Mouse (Mus musculus): Measurements from ENCODE around the gene Pnliprp1. TPM values are rescaled to one million over a fixed set of nuclear protein-coding genes. Genes with fewer than 3 reads are reported as not detected.
A peak's percentile ranks its signal among the peaks of the same experiment; 100 is the strongest.

Gene Pnliprp1
- polyA plus RNA-seq, 1 experiment from 2014 or later, result not detected

- H3K27me3 ChIP-seq (replicated peaks; ENCODE audit: control insufficient read depth, insufficient read depth, low read length), result no peaks in the 10 kb centered on the region
- 94% methylated on average over 4 of the region's 4 CpGs for WGBS
- no peak overlapping the region for H3K9ac ChIP-seq (ENCODE audit: low read depth, low read length)
- no peak overlapping the region for H3K27ac ChIP-seq (replicated peaks; ENCODE audit: low read depth, low read length)
- ATAC-seq (ENCODE audit: low read depth), result no peak
- no peak for DNase-seq (ENCODE audit: low spot score)
- H3K4me3 ChIP-seq (ENCODE audit: low read depth, low read length), result no peak overlapping the region
- H3K4me2 ChIP-seq (ENCODE audit: low read depth, low read length), result no peak overlapping the region
- no peaks in the 10 kb centered on the region for H3K36me3 ChIP-seq (ENCODE audit: control insufficient read depth, insufficient read depth, low read length)
- H3K9me3 ChIP-seq (ENCODE audit: control insufficient read depth, low read length), result no peaks in the 10 kb centered on the region
- no peaks in the 10 kb centered on the region for H3K4me1 ChIP-seq (ENCODE audit: control insufficient read depth, insufficient read depth, low read length)
Observed at GRCm38 (mm10) chr19:58758871-58759270, 30.2 kb downstream of the Pnliprp1 start.

DNA sequence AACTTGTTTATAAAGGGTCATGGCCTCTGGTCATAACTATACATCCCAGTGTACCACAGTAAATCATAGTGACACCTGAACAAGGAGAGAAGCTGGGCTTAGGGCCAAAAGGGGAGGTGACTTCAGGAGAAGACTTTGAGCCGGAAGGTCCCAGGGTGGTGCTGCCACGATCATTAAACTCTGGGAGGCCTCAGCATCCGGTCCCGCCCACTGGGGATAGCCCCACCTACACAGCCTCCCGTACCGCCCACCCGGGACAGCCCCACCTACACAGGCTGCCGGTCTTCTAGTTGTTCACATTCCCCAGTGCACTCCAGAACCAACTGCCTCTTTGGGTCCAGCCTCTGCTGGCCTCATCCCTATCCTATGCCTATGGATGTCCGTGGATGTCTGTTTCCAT is 30.7 kb downstream of the Pnliprp1 start, which contains the start of gene Pnliprp2:
Gene Pnliprp2 (plus strand): TSS at position 297 of the 400 bp plus-strand sequence.
- Histone ChIP-seq H3K27me3 (replicated peaks; ENCODE audit: control insufficient read depth, insufficient read depth, low read length) (no peaks in the 10 kb centered on the region), H3K9me3 (ENCODE audit: control insufficient read depth, low read length) (no peaks in the 10 kb centered on the region), H3K4me1 (ENCODE audit: control insufficient read depth, insufficient read depth, low read length) (no peaks in the 10 kb centered on the region), H3K27ac (replicated peaks; ENCODE audit: low read depth, low read length) (no peak within 1 kb of the TSS), H3K9ac (ENCODE audit: low read depth, low read length) (no peak within 1 kb of the TSS), H3K4me2 (ENCODE audit: low read depth, low read length) (no peak within 1 kb of the TSS), H3K36me3 (ENCODE audit: control insufficient read depth, insufficient read depth, low read length) (no peaks in the 10 kb centered on the region), H3K4me3 (ENCODE audit: low read depth, low read length) (no peak within 1 kb of the TSS)
- ATAC-seq (ENCODE audit: low read depth), result peak; percentile 37; the same call in 1 of the 2 replicates
- WGBS, result 62% methylated on average over 9 of the region's 9 CpGs
- DNase-seq (ENCODE audit: low spot score), result peak; percentile 42

DNA sequence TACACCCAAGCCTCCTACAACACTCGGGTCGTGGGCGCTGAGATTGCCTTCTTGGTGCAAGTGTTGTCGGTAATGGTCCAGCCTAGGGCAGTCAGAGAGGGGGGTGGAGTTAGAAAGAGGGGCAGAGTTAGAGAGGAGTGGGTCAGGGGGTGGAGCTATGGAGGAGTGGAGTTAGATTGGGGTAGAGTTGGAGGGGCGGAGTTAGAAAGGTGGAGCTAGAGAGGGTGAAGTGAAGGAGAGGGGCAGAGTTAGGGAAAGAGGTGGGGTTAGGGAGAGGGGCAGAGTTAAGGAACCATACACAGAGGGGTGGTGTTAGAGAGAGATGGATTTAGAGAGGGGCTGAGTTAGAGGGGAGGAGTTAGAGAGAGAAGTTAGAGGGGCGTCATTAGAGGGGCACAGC is 33.6 kb downstream of the Pnliprp1 start:
- no peak for DNase-seq (ENCODE audit: low spot score)
- H3K9me3 ChIP-seq (ENCODE audit: control insufficient read depth, low read length), result no peaks in the 10 kb centered on the region
- WGBS, result 24% methylated on average over 6 of the region's 6 CpGs

GRCm38 (mm10) chr19:58762848-58763541 is 34.3 kb downstream of the Pnliprp1 start:
- WGBS, result 8% methylated on average over 12 of the region's 12 CpGs
- DNase-seq (ENCODE audit: low spot score) (peak; percentile 82), ATAC-seq (ENCODE audit: low read depth) (peak; percentile 86)
- Histone ChIP-seq H3K9me3 (ENCODE audit: control insufficient read depth, low read length) (no peaks in the 10 kb centered on the region), H3K4me2 (ENCODE audit: low read depth, low read length) (no peak overlapping the region), H3K27ac (replicated peaks; ENCODE audit: low read depth, low read length) (no peak overlapping the region), H3K4me3 (ENCODE audit: low read depth, low read length) (no peak overlapping the region), H3K9ac (ENCODE audit: low read depth, low read length) (no peak overlapping the region), H3K27me3 (replicated peaks; ENCODE audit: control insufficient read depth, insufficient read depth, low read length) (no peaks in the 10 kb centered on the region), H3K4me1 (ENCODE audit: control insufficient read depth, insufficient read depth, low read length) (peaks cover 7% of the 10 kb centered on the region; the same call in 1 of the 2 replicates), H3K36me3 (ENCODE audit: control insufficient read depth, insufficient read depth, low read length) (no peaks in the 10 kb centered on the region)

More for the DNA sequence above, 33.6 kb downstream of the Pnliprp1 start:
- ATAC-seq (ENCODE audit: low read depth), result 0 out of 2 replicates have a peak, but pooled peaks have one; percentile 30
- no peaks in the 10 kb centered on the region for H3K36me3 ChIP-seq (ENCODE audit: control insufficient read depth, insufficient read depth, low read length)
- no peak overlapping the region for H3K9ac ChIP-seq (ENCODE audit: low read depth, low read length)
- no peak overlapping the region for H3K4me3 ChIP-seq (ENCODE audit: low read depth, low read length)
- H3K4me1 ChIP-seq (ENCODE audit: control insufficient read depth, insufficient read depth, low read length), result peaks cover 7% of the 10 kb centered on the region; the same call in 1 of the 2 replicates
- H3K27me3 ChIP-seq (replicated peaks; ENCODE audit: control insufficient read depth, insufficient read depth, low read length), result no peaks in the 10 kb centered on the region
- H3K27ac ChIP-seq (replicated peaks; ENCODE audit: low read depth, low read length), result no peak overlapping the region
- no peak overlapping the region for H3K4me2 ChIP-seq (ENCODE audit: low read depth, low read length)

GRCm38 (mm10) chr19:58767329-58767728 is 38.6 kb downstream of the Pnliprp1 start:
- Histone ChIP-seq H3K27ac (replicated peaks; ENCODE audit: low read depth, low read length) (no peak overlapping the region), H3K9me3 (ENCODE audit: control insufficient read depth, low read length) (no peaks in the 10 kb centered on the region), H3K9ac (ENCODE audit: low read depth, low read length) (no peak overlapping the region), H3K27me3 (replicated peaks; ENCODE audit: control insufficient read depth, insufficient read depth, low read length) (no peaks in the 10 kb centered on the region), H3K4me3 (ENCODE audit: low read depth, low read length) (no peak overlapping the region), H3K4me1 (ENCODE audit: control insufficient read depth, insufficient read depth, low read length) (peaks cover 7% of the 10 kb centered on the region; the same call in 1 of the 2 replicates), H3K4me2 (ENCODE audit: low read depth, low read length) (no peak overlapping the region), H3K36me3 (ENCODE audit: control insufficient read depth, insufficient read depth, low read length) (no peaks in the 10 kb centered on the region)
- 87% methylated on average over 6 of the region's 6 CpGs for WGBS
- DNase-seq (ENCODE audit: low spot score), result no peak
- ATAC-seq (ENCODE audit: low read depth), result no peak

- Histone ChIP-seq H3K4me3 (ENCODE audit: low read depth, low read length) (no peak overlapping the region), H3K9ac (ENCODE audit: low read depth, low read length) (no peak overlapping the region), H3K36me3 (ENCODE audit: control insufficient read depth, insufficient read depth, low read length) (no peaks in the 10 kb centered on the region), H3K27ac (replicated peaks; ENCODE audit: low read depth, low read length) (no peak overlapping the region), H3K9me3 (ENCODE audit: control insufficient read depth, low read length) (no peaks in the 10 kb centered on the region), H3K4me2 (ENCODE audit: low read depth, low read length) (no peak overlapping the region), H3K4me1 (ENCODE audit: control insufficient read depth, insufficient read depth, low read length) (no peaks in the 10 kb centered on the region), H3K27me3 (replicated peaks; ENCODE audit: control insufficient read depth, insufficient read depth, low read length) (no peaks in the 10 kb centered on the region)
- ATAC-seq (ENCODE audit: low read depth) (no peak), DNase-seq (ENCODE audit: low spot score) (peak; percentile 29)
- 70% methylated on average over 5 of the region's 5 CpGs for WGBS
Observed at GRCm38 (mm10) chr19:58776461-58776860, 47.8 kb downstream of the Pnliprp1 start.

GRCm38 (mm10) chr19:58781566-58781965 is 52.9 kb downstream of the Pnliprp1 start:
- ATAC-seq (ENCODE audit: low read depth), result no peak
- WGBS, result 62% methylated on average over 4 of the region's 4 CpGs
- no peaks in the 10 kb centered on the region for H3K27me3 ChIP-seq (replicated peaks; ENCODE audit: control insufficient read depth, insufficient read depth, low read length)
- DNase-seq (ENCODE audit: low spot score), result no peak
- no peak overlapping the region for H3K27ac ChIP-seq (replicated peaks; ENCODE audit: low read depth, low read length)
- no peak overlapping the region for H3K4me3 ChIP-seq (ENCODE audit: low read depth, low read length)
- no peaks in the 10 kb centered on the region for H3K36me3 ChIP-seq (ENCODE audit: control insufficient read depth, insufficient read depth, low read length)
- no peak overlapping the region for H3K4me2 ChIP-seq (ENCODE audit: low read depth, low read length)
- H3K9ac ChIP-seq (ENCODE audit: low read depth, low read length), result no peak overlapping the region
- H3K4me1 ChIP-seq (ENCODE audit: control insufficient read depth, insufficient read depth, low read length), result no peaks in the 10 kb centered on the region
- H3K9me3 ChIP-seq (ENCODE audit: control insufficient read depth, low read length), result no peaks in the 10 kb centered on the region

- Histone ChIP-seq H3K9me3 (ENCODE audit: control insufficient read depth, low read length) (no peaks in the 10 kb centered on the region), H3K27ac (replicated peaks; ENCODE audit: low read depth, low read length) (no peak overlapping the region), H3K4me1 (ENCODE audit: control insufficient read depth, insufficient read depth, low read length) (no peaks in the 10 kb centered on the region), H3K9ac (ENCODE audit: low read depth, low read length) (no peak overlapping the region), H3K27me3 (replicated peaks; ENCODE audit: control insufficient read depth, insufficient read depth, low read length) (no peaks in the 10 kb centered on the region), H3K4me2 (ENCODE audit: low read depth, low read length) (no peak overlapping the region), H3K4me3 (ENCODE audit: low read depth, low read length) (no peak overlapping the region), H3K36me3 (ENCODE audit: control insufficient read depth, insufficient read depth, low read length) (no peaks in the 10 kb centered on the region)
- 45% methylated on average over 7 of the region's 7 CpGs for WGBS
- ATAC-seq (ENCODE audit: low read depth) (no peak), DNase-seq (ENCODE audit: low spot score) (peak; percentile 53)
Observed at GRCm38 (mm10) chr19:58783938-58784337, 55.3 kb downstream of the Pnliprp1 start.

DNA sequence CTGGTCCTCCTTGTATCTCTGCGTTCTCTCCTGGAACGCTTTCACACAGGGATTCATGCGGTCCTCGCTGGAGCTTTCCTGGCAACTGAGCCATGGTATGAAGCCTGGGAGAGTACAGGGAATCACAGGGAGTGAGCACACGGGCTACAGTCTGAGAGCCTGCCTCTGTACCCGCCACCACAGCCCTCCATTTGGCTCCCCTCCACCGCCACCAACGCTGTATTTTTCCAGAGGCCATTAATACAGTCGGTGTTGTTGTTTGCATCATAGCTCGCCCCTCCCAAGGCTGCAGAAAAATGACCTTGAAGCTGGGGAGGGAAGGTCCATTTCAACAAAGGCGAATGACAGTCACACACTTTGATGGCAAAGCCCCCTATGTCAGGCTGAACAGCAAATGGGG is 60.5 kb downstream of the Pnliprp1 start:
- WGBS, result 84% methylated on average over 11 of the region's 11 CpGs
- Histone ChIP-seq H3K27me3 (replicated peaks; ENCODE audit: control insufficient read depth, insufficient read depth, low read length) (no peaks in the 10 kb centered on the region), H3K9ac (ENCODE audit: low read depth, low read length) (no peak overlapping the region), H3K4me2 (ENCODE audit: low read depth, low read length) (no peak overlapping the region), H3K4me1 (ENCODE audit: control insufficient read depth, insufficient read depth, low read length) (0 out of 2 replicates have a peak, but pooled peaks cover 3% of the 10 kb centered on the region), H3K4me3 (ENCODE audit: low read depth, low read length) (no peak overlapping the region), H3K9me3 (ENCODE audit: control insufficient read depth, low read length) (no peaks in the 10 kb centered on the region), H3K36me3 (ENCODE audit: control insufficient read depth, insufficient read depth, low read length) (no peaks in the 10 kb centered on the region), H3K27ac (replicated peaks; ENCODE audit: low read depth, low read length) (no peak overlapping the region)
- DNase-seq (ENCODE audit: low spot score) (no peak), ATAC-seq (ENCODE audit: low read depth) (no peak)

All from embryonic facial prominence, embryonic 14.5 days (tissue).